Mouse (Mus musculus) neural tube, embryonic 13.5 days (tissue): Measurements from ENCODE around the gene Ptprd. TPM values are rescaled to one million over a fixed set of nuclear protein-coding genes. Genes with fewer than 3 reads are reported as not detected.

Source experiments
- ATAC-seq: fragments of 200-750 bp; cut with Nextera tagmentation; 2 replicates; pipeline ENCODE4 v1.8.0; 2017; ENCODE audit warnings: low read depth, mild to moderate bottlenecking, moderate TSS enrichment, moderate library complexity
- H3K27ac ChIP-seq: fragments of 300-500 bp; sonication (generic); replicated peaks from 2 replicates; pipeline ENCODE4 v1.5.1; 2015; ENCODE audit warnings: moderate library complexity, mild to moderate bottlenecking, inconsistent platforms
- H3K27me3 ChIP-seq: fragments of 300-500 bp; sonication (generic); 2 replicates; pipeline ENCODE4 v1.6.1; 2015; ENCODE audit warnings: mild to moderate bottlenecking, inconsistent platforms
- H3K36me3 ChIP-seq: fragments of 300-500 bp; sonication (generic); 2 replicates; pipeline ENCODE4 v1.6.1; 2015; ENCODE audit warnings: mild to moderate bottlenecking, inconsistent platforms
- H3K4me1 ChIP-seq: fragments of 300-500 bp; sonication (generic); replicated peaks from 2 replicates; pipeline ENCODE4 v1.6.1; 2015; ENCODE audit warnings: inconsistent platforms
- H3K4me2 ChIP-seq: fragments of 300-500 bp; sonication (generic); 2 replicates; pipeline ENCODE4 v1.6.1; 2015; ENCODE audit warnings: inconsistent platforms, mild to moderate bottlenecking, moderate library complexity
- H3K4me3 ChIP-seq: fragments of 300-500 bp; sonication (generic); 2 replicates; pipeline ENCODE4 v1.5.1; 2015; ENCODE audit warnings: mild to moderate bottlenecking, inconsistent platforms
- H3K9ac ChIP-seq: fragments of 300-500 bp; sonication (generic); 2 replicates; pipeline ENCODE4 v1.6.1; 2015; ENCODE audit warnings: moderate library complexity, mild to moderate bottlenecking, inconsistent platforms
- H3K9me3 ChIP-seq: fragments of 300-500 bp; sonication (generic); 2 replicates; pipeline ENCODE4 v1.6.1; 2016; ENCODE audit warnings: inconsistent platforms
- WGBS: fragments of 180-500 bp; shearing (Covaris S2); methylation state at CpG from one replicate; pipeline ENCODE4 v1.1.7; 2015; 5-methylcytosine and 5-hydroxymethylcytosine counted together
- polyA plus RNA-seq: library from polyadenylated mRNA; unstranded; fragments of >200 nt; fragmentation: Nextera tagmentation; extraction: Ambion mirVana; gene quantifications from 2 replicates; pipeline ENCODE4 v1.2.1, GENCODE M21; 2015

Gene Ptprd
- polyA plus RNA-seq, 1 experiment from 2014 or later, result 86.5 TPM

DNA sequence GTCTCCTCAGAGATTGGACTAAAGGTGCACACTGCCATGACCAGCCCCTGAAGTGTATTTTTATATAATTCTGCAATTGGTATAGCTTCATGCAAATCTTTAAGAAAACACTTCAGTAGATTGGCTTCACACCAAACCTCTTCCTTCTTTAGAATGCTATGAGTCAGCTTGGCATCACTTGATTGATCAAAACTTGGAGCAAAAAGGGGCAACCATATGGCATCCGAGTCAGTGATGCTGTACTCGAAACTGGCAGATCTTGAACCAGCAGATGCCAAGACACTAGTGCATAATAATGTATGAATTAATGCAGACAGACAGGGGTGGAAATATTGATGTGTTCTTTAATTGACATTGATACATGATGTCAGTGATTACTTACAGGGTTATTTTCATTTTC is 1056.2 kb downstream of the Ptprd start:
- H3K4me3 ChIP-seq, result no peak overlapping the region
- no peaks in the 10 kb centered on the region for H3K27me3 ChIP-seq
- H3K4me1 ChIP-seq, result no peaks in the 10 kb centered on the region
- no peak overlapping the region for H3K27ac ChIP-seq
- H3K4me2 ChIP-seq, result no peak overlapping the region
- H3K9me3 ChIP-seq, result no peaks in the 10 kb centered on the region
- no peak for ATAC-seq
- WGBS, result 72% methylated on average over 2 of the region's 2 CpGs
- H3K36me3 ChIP-seq, result no peaks in the 10 kb centered on the region
- H3K9ac ChIP-seq, result no peak overlapping the region

GRCm38 (mm10) chr4:77155037-77155436 is 1056.7 kb downstream of the Ptprd start:
- Histone ChIP-seq H3K9me3 (no peaks in the 10 kb centered on the region), H3K27ac (no peak overlapping the region), H3K36me3 (no peaks in the 10 kb centered on the region), H3K4me3 (no peak overlapping the region), H3K4me1 (no peaks in the 10 kb centered on the region), H3K4me2 (no peak overlapping the region), H3K27me3 (no peaks in the 10 kb centered on the region), H3K9ac (no peak overlapping the region)
- 86% methylated on average over 1 of the region's 1 CpGs for WGBS
- ATAC-seq, result no peak

DNA sequence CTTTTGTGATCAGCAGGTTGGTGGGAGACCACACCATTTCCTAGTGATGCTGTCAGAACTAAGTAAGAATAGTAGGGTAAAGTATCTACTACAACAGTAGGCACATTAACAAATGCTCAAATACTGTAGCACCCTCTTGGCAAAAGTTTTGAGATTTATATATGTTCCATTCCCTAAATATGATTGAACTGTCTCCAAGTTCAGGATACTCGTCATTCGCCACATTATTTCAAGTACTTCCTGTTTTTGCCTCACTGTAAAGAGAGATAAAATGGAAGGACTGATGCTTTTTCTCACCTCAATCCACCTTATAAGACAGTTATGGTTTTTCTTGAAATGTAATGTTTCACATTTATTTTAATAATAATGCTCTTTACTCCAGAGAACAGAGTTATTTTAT is 1086.9 kb downstream of the Ptprd start:
- no peaks in the 10 kb centered on the region for H3K36me3 ChIP-seq
- H3K9me3 ChIP-seq, result no peaks in the 10 kb centered on the region
- no peak overlapping the region for H3K4me2 ChIP-seq
- H3K9ac ChIP-seq, result no peak overlapping the region
- WGBS, result 90% methylated on average over 2 of the region's 2 CpGs
- ATAC-seq, result no peak
- no peak overlapping the region for H3K27ac ChIP-seq
- no peaks in the 10 kb centered on the region for H3K27me3 ChIP-seq
- H3K4me1 ChIP-seq, result no peaks in the 10 kb centered on the region
- H3K4me3 ChIP-seq, result no peak overlapping the region

DNA sequence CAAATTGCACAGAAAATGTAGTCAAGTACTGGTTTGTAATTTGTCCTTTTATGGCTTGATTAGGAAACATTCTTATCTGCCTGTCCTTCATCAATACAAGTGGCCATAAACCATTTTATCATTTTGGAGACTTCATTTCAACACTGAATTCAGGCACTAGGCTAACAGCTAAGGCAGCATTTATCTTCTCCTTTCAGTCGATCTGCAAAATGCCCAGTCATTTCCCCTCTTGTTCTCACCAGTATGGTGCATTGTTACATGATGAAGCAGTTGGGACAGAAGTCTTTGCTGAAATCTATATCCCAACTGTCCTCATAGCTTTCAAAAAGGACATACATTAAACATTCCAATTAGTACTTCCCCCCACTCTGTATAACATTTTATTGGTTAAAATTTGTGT is 1100.9 kb downstream of the Ptprd start:
- no peak overlapping the region for H3K9ac ChIP-seq
- 84% methylated on average over 1 of the region's 1 CpGs for WGBS
- H3K27ac ChIP-seq, result no peak overlapping the region
- no peaks in the 10 kb centered on the region for H3K9me3 ChIP-seq
- H3K4me3 ChIP-seq, result no peak overlapping the region
- H3K27me3 ChIP-seq, result no peaks in the 10 kb centered on the region
- H3K4me1 ChIP-seq, result no peaks in the 10 kb centered on the region
- H3K4me2 ChIP-seq, result no peak overlapping the region
- no peaks in the 10 kb centered on the region for H3K36me3 ChIP-seq
- no peak for ATAC-seq

- H3K27me3 ChIP-seq, result no peaks in the 10 kb centered on the region
- no peaks in the 10 kb centered on the region for H3K9me3 ChIP-seq
- H3K4me3 ChIP-seq, result no peak overlapping the region
- no peaks in the 10 kb centered on the region for H3K36me3 ChIP-seq
- H3K27ac ChIP-seq, result no peak overlapping the region
- no peak overlapping the region for H3K4me2 ChIP-seq
- ATAC-seq, result no peak
- no peaks in the 10 kb centered on the region for H3K4me1 ChIP-seq
- H3K9ac ChIP-seq, result no peak overlapping the region
- WGBS, result 78% methylated on average over 2 of the region's 2 CpGs
These were observed 1104.5 kb downstream of the Ptprd start for GRCm38 (mm10) chr4:77107291-77107690.

DNA sequence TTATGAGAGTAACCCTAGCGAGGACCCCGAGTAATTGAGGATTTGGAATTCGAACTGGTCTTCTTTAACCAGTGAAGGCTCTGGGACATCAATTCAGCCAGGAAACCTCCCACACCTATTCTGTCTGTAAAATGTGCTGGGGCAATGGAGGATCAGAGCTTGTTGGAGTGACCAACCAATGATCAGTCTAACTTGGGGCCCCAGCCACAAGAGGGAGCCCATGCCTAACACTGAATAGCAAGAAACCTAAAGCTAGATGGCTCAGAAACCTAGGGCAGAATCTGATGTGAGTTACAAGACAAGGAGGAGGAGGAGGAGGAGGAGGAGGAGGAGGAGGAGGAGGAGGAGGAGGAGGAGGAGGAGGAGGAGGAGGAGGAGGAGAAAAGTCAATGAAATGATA is 1128.6 kb downstream of the Ptprd start:
- Histone ChIP-seq H3K9ac (no peak overlapping the region), H3K9me3 (no peaks in the 10 kb centered on the region), H3K27ac (no peak overlapping the region), H3K4me3 (no peak overlapping the region), H3K27me3 (no peaks in the 10 kb centered on the region), H3K4me2 (no peak overlapping the region), H3K4me1 (no peaks in the 10 kb centered on the region), H3K36me3 (no peaks in the 10 kb centered on the region)
- 64% methylated on average over 3 of the region's 3 CpGs for WGBS
- no peak for ATAC-seq

DNA sequence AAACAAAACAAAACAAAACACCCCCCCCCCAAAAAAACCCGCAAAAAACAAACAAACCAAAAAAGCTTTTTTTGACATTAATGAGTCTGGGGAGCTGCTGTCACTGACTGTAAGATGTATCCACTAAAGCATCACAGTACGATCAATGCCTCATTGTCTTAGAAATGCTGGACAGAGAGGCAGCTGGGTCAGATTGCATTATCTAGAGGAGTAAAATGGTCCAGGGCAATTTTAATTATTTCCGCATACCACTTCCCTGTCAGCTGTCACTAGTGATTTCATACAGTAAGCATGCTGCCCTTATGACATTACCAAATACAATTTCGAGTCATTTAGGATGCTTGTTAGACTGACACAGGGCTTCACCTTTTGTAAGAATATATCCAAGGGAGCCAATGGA is 1134.2 kb downstream of the Ptprd start:
- no peak overlapping the region for H3K4me2 ChIP-seq
- no peaks in the 10 kb centered on the region for H3K36me3 ChIP-seq
- no peak overlapping the region for H3K27ac ChIP-seq
- no peaks in the 10 kb centered on the region for H3K4me1 ChIP-seq
- H3K9ac ChIP-seq, result no peak overlapping the region
- no peak for ATAC-seq
- H3K9me3 ChIP-seq, result no peaks in the 10 kb centered on the region
- no peak overlapping the region for H3K4me3 ChIP-seq
- 58% methylated on average over 4 of the region's 4 CpGs for WGBS
- no peaks in the 10 kb centered on the region for H3K27me3 ChIP-seq

- no peaks in the 10 kb centered on the region for H3K27me3 ChIP-seq
- H3K9ac ChIP-seq, result no peak overlapping the region
- H3K27ac ChIP-seq, result no peak overlapping the region
- no peak overlapping the region for H3K4me3 ChIP-seq
- H3K36me3 ChIP-seq, result no peaks in the 10 kb centered on the region
- H3K4me2 ChIP-seq, result no peak overlapping the region
- 72% methylated on average over 6 of the region's 6 CpGs for WGBS
- no peaks in the 10 kb centered on the region for H3K9me3 ChIP-seq
- no peak for ATAC-seq
- H3K4me1 ChIP-seq, result no peaks in the 10 kb centered on the region
These were observed 1161.1 kb downstream of the Ptprd start for GRCm38 (mm10) chr4:77050536-77051207.

GRCm38 (mm10) chr4:77004483-77004882 is 1207.3 kb downstream of the Ptprd start:
- Histone ChIP-seq H3K4me2 (no peak overlapping the region), H3K36me3 (no peaks in the 10 kb centered on the region), H3K9ac (no peak overlapping the region), H3K27me3 (no peaks in the 10 kb centered on the region), H3K27ac (no peak overlapping the region), H3K9me3 (no peaks in the 10 kb centered on the region), H3K4me1 (no peaks in the 10 kb centered on the region), H3K4me3 (no peak overlapping the region)
- no peak for ATAC-seq
- WGBS, result 97% methylated on average over 1 of the region's 1 CpGs

- no peaks in the 10 kb centered on the region for H3K9me3 ChIP-seq
- no peak overlapping the region for H3K4me2 ChIP-seq
- no peak overlapping the region for H3K4me3 ChIP-seq
- H3K27ac ChIP-seq, result no peak overlapping the region
- no peak overlapping the region for H3K9ac ChIP-seq
- no peak for ATAC-seq
- 90% methylated on average over 4 of the region's 4 CpGs for WGBS
- no peaks in the 10 kb centered on the region for H3K27me3 ChIP-seq
- H3K36me3 ChIP-seq, result no peaks in the 10 kb centered on the region
- no peaks in the 10 kb centered on the region for H3K4me1 ChIP-seq
These were observed 1215.6 kb downstream of the Ptprd start for GRCm38 (mm10) chr4:76996172-76996571.

DNA sequence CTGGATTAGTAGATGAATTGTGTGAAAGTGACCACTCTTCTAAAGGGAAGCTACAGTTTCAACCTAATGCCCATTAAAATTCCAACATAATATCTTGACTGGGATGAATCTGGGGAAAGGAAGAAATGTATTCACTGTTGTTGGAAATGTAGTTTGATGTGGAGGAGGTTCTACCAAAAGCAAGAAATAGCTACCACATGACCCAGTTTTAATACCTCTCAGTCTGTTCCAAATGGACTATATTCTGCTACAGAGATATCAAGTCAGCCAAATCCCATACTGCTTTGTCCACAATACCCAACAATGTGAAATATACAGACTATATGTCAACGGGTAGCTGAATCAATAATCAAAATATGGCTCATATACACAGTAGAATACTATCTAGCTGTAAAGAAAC is 1221.8 kb downstream of the Ptprd start:
- 90% methylated on average over 1 of the region's 1 CpGs for whole genome bisulfite sequencing
- no peaks in the 10 kb centered on the region for H3K27me3 ChIP-seq
- no peaks in the 10 kb centered on the region for H3K9me3 ChIP-seq
- no peak overlapping the region for H3K9ac ChIP-seq
- no peak overlapping the region for H3K27ac ChIP-seq
- H3K4me1 ChIP-seq, result no peaks in the 10 kb centered on the region
- no peak overlapping the region for H3K4me3 ChIP-seq
- H3K36me3 ChIP-seq, result no peaks in the 10 kb centered on the region
- no peak overlapping the region for H3K4me2 ChIP-seq
- ATAC-seq, result no peak

DNA sequence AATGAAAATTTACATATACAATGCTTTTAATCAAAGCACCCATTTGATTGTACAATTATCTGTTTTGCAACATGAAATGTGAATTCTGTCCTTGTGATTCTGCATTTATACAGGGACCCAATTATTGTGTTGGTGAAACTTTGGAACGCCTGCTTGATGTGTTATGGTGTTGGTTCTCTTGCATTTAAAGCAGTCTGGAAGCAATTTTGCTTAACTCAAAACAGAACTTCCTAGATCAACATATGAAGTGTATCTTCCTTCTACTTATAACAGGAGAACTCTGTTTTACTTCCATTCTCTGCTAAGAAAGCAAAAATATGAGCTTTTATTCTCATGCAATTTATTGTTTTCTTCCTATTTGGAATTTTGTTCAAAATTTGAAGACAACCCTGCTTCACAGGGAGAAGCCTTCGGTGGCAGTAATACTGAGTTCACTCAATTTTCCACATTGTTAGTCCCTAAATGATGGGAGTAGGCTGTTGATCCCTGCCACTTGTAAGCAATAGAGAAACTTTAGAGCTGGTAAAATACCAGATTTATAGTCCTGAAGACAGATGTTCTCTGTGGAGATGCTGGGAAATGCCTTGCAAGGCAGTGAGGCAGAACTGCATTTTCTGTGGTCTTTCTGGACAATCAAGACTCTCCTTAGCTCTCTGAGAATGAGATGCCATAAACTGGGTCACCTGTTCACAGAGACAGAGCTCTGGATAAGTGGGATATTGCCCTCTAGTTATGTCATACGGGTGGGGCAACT is 1234.5 kb downstream of the Ptprd start:
- Histone ChIP-seq H3K4me3 (no peak overlapping the region), H3K27me3 (no peaks in the 10 kb centered on the region), H3K9ac (no peak overlapping the region), H3K4me1 (no peaks in the 10 kb centered on the region), H3K9me3 (no peaks in the 10 kb centered on the region), H3K36me3 (no peaks in the 10 kb centered on the region), H3K27ac (no peak overlapping the region), H3K4me2 (no peak overlapping the region)
- WGBS, result 70% methylated on average over 3 of the region's 3 CpGs
- ATAC-seq, result no peak

DNA sequence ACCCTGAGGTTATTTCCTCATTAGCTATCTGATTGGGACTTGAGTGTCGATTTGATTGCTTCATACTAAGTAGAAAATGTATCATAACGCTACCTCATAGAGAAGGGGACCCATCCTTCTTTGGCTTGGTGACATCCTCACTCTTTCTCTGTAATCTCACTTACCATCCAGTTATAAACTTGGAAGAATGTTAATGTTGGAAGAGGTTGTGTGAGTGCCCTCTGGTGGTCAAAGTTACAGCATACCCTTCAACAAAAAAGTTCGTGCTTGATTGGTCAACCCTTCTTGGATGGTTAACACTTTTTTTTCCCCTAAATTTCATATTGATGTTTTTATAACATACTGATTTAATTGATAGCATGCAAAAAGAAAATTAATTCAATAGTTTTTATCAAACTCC is 1263.5 kb downstream of the Ptprd start:
- H3K4me2 ChIP-seq, result no peak overlapping the region
- H3K9ac ChIP-seq, result no peak overlapping the region
- no peaks in the 10 kb centered on the region for H3K36me3 ChIP-seq
- H3K27ac ChIP-seq, result no peak overlapping the region
- H3K4me1 ChIP-seq, result no peaks in the 10 kb centered on the region
- H3K27me3 ChIP-seq, result no peaks in the 10 kb centered on the region
- H3K9me3 ChIP-seq, result no peaks in the 10 kb centered on the region
- no peak overlapping the region for H3K4me3 ChIP-seq
- WGBS, result 53% methylated on average over 3 of the region's 3 CpGs
- no peak for ATAC-seq
